Mouse (Mus musculus) lung, adult 2 months (tissue): ENCODE results near the gene Fbxo46. TPM values are rescaled to one million over a fixed set of nuclear protein-coding genes. Genes with fewer than 3 reads are reported as not detected.
A peak's percentile ranks its signal among the peaks of the same experiment; 100 is the strongest.

Source experiments
- DNase-seq: peaks from one replicate; pipeline ENCODE4 v3.0.0; 2022
- H3K4me1 ChIP-seq: fragments of 200-500 bp; 2 replicates; pipeline ENCODE4 v1.6.1; 2011; ENCODE audit warnings: low read length; ENCODE audit not compliant: control insufficient read depth, insufficient read depth
- H3K4me3 ChIP-seq: fragments of 200-500 bp; replicated peaks from 2 replicates; pipeline ENCODE3; 2011; ENCODE audit warnings: low read depth, mild to moderate bottlenecking, control low read depth, low read length; ENCODE audit errors: extremely low read depth
- CTCF ChIP-seq: fragments of 200-500 bp; IDR thresholded peaks from 2 replicates; pipeline ENCODE4 v1.5.1; 2011; ENCODE audit warnings: mild to moderate bottlenecking, low read length, control low read depth; ENCODE audit not compliant: insufficient read depth
- POLR2A ChIP-seq: fragments of 200-500 bp; IDR thresholded peaks from 2 replicates; pipeline ENCODE4 v1.6.1; 2011; ENCODE audit warnings: low read depth, mild to moderate bottlenecking, control low read depth, low read length, borderline replicate concordance; ENCODE audit errors: extremely low read depth
- WGBS: fragments of 180-500 bp; shearing (Covaris S2); methylation state at CpG from one replicate; pipeline ENCODE4 v1.1.7; 2018; 5-methylcytosine and 5-hydroxymethylcytosine counted together
- polyA plus RNA-seq: library from polyadenylated mRNA; depleted of rRNA; stranded (reverse); fragments of >200 nt; gene quantifications from 2 replicates; pipeline ENCODE4 v1.2.3, GENCODE M21; 2012

The Fbxo46 gene
- polyA plus RNA-seq, 1 experiment, result 10.7 TPM

DNA sequence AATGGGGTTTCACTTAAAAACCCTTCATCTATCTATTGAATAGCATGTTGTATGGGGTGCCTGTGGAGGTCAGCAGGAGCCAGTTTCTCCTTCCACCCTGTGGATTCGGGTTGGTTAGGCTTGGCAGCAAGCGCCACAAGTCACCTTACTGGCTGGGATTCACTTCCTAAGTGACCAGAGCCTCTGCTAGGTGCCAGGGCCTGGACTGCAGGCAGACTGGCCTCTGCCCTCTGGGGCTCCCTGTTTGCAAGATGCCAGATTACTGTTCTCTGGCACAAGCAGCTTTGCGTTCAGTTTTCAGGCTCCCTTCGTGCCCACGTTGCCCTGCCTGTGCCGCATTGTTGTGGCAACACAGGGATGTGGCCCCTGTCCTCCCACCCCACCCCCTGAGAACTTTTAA lies 5.1 kb downstream of the Fbxo46 start:
- peaks cover 5% of the 10 kb centered on the region; the same call in 1 of the 2 replicates for H3K4me1 ChIP-seq
- DNase-seq, result no peak
- no peak for TF ChIP-seq CTCF
- TF ChIP-seq POLR2A, result no peak
- no peak overlapping the region for H3K4me3 ChIP-seq
- 77% methylated on average over 6 of the region's 6 CpGs for WGBS

DNA sequence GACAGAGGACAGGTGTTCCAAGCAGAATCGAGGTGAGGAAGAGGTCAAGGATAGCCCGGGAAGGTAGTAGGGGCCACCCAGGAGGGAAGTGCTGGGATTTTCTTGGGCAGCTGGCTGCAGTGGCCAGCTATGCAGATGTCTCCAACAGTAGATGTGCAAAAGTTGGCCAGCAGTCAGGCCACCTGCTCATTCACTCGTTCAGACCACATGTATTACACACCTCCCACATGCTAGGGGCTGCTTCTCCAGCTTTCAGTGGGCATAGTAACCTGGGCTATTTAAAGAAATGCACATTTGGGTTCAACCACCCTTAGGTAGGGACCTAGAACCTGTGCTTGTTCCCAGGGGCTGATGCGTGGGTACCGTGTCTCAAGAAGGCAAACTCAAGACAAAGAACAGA lies 8.1 kb downstream of the Fbxo46 start:
- TF ChIP-seq CTCF (no peak), POLR2A (no peak)
- no peak for DNase-seq
- 83% methylated on average over 5 of the region's 5 CpGs for WGBS
- Histone ChIP-seq H3K4me3 (no peak overlapping the region), H3K4me1 (peaks cover 6% of the 10 kb centered on the region; the same call in 1 of the 2 replicates)

DNA sequence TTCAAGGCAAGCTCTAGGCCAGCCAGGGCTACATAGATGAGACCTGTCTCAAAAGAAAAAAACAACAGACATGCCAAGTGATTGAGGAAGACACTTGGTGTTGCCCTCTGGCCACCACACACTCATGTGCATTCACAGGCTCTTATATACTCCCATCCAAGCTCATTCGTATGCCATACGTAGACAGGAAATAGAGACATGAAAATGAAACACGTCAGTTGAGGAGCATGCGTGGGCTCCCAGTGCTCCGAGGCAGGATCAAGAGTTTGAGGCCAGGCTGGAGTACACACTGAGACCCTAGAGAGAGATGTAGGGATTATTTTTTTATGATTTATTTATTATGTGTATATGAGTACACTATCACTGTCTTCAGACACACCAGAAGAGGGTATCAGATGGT lies 9.7 kb downstream of the Fbxo46 start:
- no peak overlapping the region for H3K4me3 ChIP-seq
- no peak for TF ChIP-seq CTCF
- no peak for TF ChIP-seq POLR2A
- H3K4me1 ChIP-seq, result peaks cover 6% of the 10 kb centered on the region; the same call in 1 of the 2 replicates
- WGBS, result 77% methylated on average over 5 of the region's 5 CpGs
- no peak for DNase-seq

DNA sequence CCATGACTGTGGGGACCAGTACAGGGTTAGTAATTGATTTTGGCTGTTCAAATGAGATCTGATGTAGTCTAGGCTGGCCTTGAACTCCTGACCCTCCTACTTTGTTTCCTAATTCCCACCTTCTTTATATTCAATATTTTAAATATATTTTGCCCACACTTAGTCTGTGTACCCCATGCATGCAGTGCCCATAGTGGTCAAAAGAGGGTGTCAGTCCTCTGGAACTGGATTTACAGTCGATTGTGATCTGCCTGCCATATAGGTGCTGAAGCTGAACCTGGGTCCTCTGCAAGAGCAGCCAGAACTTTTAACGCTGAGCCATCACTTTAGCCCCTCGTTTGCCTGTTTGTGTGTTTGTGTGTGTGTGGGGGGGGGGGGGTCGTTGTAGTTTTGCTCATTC lies 11.0 kb downstream of the Fbxo46 start:
- TF ChIP-seq CTCF (no peak), POLR2A (no peak)
- no peak for DNase-seq
- Histone ChIP-seq H3K4me3 (no peak overlapping the region), H3K4me1 (peaks cover 6% of the 10 kb centered on the region; the same call in 1 of the 2 replicates)
- 19% methylated on average over 4 of the region's 4 CpGs for WGBS

DNA sequence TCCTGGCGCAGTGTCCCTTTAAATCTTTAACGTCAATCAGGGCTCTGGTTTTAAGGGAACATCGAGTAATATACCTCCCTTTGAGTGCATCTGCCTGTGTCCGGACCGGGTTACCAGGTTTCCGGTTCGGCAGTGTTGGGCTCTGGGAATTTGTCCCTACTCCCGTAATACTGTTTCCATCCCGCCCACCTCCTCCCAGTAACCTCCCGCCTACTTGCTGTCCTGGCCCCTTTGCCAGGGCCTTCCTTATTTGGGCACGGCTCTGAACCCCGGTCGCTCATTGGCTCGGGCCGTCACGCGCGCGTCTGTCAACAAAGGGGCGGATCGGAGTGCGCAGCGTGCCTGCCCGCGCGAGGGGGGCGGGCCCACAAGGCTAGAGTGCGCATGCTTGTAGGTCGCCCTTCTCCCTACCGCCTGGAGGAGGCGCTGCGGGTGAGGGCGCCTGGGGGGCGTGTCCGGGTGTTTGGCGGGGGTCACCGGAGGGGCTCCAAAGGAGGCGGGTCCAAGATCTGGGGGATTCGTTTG lies 11.7 kb downstream of the Fbxo46 start:
- peak; percentile 93 for DNase-seq
- WGBS, result under 1% methylated on average over 39 of the region's 39 CpGs
- TF ChIP-seq CTCF (peak; percentile 32; the same call in 1 of the 2 replicates), POLR2A (no peak)
- peaks cover 6% of the 10 kb centered on the region; the same call in 1 of the 2 replicates for H3K4me1 ChIP-seq
- H3K4me3 ChIP-seq, result peak overlapping the region; percentile 8

DNA sequence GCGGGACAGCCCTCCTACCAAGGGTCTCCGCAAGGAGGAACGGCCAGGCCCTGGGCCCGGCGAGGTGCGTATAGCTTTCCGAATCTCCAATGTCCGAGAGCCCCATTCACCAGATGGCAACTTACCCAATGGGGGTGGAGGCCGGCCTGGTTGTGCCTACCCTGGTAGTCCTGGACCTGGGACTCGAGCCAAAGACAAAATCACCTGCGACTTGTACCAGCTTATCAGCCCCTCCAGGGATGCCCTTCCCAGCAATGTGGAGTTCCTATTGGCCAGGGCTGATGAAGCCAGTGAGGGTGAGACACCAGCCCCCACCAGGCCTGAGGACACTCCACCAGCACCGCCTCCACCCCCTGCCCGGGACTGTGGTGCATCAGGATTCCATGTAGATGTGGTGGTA lies 16.5 kb downstream of the Fbxo46 start:
- no peak overlapping the region for H3K4me3 ChIP-seq
- WGBS, result 96% methylated on average over 13 of the region's 13 CpGs
- no peak for DNase-seq
- H3K4me1 ChIP-seq, result peaks cover 4% of the 10 kb centered on the region; the same call in 1 of the 2 replicates
- no peak for TF ChIP-seq CTCF
- TF ChIP-seq POLR2A, result no peak

DNA sequence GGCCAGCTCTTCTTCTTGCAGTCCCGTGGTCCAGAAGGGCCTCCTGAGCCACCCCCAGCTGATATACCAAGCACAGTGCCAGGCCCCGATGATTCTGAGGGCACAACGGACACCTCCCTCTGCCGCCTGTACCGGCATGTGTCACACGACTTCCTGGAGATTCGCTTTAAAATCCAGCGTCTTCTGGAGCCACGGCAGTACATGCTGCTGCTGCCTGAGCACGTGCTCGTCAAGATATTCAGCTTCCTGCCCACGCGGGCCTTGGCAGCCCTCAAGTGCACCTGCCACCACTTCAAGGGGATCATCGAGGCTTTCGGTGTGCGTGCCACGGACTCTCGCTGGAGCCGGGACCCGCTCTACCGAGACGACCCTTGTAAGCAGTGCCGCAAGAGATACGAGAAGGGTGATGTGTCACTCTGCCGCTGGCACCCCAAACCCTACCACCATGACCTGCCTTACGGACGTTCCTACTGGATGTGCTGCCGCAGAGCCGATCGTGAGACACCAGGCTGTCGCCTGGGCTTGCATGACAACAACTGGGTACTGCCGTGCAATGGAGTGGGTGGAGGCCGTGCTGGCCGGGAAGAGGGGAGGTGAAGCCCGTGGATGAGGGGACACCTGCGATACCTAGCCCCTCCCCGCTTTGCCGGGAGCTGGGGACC lies 17.1 kb downstream of the Fbxo46 start:
- DNase-seq, result no peak
- TF ChIP-seq POLR2A (no peak), CTCF (no peak)
- WGBS, result 84% methylated on average over 38 of the region's 38 CpGs
- Histone ChIP-seq H3K4me3 (no peak overlapping the region), H3K4me1 (peaks cover 3% of the 10 kb centered on the region; the same call in 1 of the 2 replicates)

DNA sequence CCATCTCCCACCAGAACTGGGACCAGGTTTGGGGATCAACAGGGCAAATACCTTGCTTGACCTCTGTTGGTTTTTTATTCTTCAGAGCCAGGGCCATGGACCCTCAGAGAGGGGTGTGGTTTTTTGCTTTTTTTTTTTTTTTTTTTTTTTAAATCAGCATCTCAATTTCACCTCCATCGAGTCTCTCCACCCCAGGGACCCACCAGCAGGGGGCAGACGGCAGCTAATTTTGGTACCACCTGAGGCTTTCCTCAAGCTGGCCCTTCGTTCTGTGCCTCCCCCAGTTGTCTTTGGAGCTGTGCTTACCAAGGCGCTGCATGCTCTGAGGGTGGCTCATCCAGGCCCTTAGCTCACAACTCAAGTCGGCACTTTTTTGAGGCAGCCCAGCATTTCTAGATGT lies 17.7 kb downstream of the Fbxo46 start:
- no peak overlapping the region for H3K4me3 ChIP-seq
- no peaks in the 10 kb centered on the region for H3K4me1 ChIP-seq
- TF ChIP-seq CTCF (peak; percentile 31), POLR2A (no peak)
- WGBS, result 43% methylated on average over 5 of the region's 5 CpGs
- DNase-seq, result no peak

DNA sequence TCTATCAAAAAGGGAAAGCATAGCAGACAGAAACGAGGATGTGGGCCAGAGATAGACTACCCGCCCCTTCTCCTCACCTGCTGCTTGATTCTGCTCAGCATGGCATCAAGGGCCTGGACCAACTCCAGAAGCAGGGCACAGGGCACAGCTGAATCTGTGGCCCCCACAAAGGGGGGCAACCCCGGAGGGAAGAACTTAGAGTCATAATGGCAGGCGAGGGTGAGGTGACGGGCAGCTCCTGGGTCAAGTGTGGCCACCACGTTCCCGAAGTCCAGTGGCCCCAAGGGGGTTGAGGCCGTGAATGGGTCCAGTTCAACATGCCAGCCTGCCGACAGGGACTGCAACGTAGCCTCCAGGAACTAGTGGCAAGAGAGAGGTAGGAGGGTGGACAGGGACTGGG lies 27.1 kb downstream of the Fbxo46 start:
- 86% methylated on average over 10 of the region's 10 CpGs for WGBS

DNA sequence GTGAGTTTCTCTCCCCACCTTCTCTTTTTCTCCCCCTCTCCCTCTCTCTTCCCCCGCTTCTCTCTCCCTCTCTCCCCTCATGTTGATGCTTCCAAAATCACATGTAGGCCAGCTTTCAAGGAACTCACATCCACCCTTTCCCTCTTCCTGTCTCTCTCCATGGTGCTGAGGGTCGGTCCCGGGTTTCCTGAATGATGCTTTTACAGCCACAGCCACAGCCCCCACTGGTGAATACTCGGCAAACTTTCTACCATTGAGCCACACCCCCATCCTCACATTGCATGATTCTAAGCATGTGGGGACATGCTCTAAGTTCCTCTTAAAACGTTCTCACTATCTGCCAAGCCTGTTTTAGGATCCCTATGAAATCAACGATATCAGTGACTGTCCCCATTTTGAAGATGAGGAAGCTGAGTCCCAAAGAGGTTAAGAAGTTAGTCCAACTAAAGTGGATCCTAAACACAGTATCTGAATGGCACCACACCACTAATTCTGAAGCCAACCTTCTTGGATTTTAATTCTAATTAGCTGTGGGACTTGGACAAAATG lies 27.9 kb downstream of the Fbxo46 start:
- 41% methylated on average over 6 of the region's 6 CpGs for WGBS
- TF ChIP-seq CTCF (no peak), POLR2A (no peak)
- no peak for DNase-seq
- peaks cover 4% of the 10 kb centered on the region; the same call in 1 of the 2 replicates for H3K4me1 ChIP-seq
- no peak overlapping the region for H3K4me3 ChIP-seq

More for the DNA sequence above, 27.1 kb downstream of the Fbxo46 start:
- H3K4me1 ChIP-seq, result peaks cover 4% of the 10 kb centered on the region; the same call in 1 of the 2 replicates
- DNase-seq, result no peak
- H3K4me3 ChIP-seq, result no peak overlapping the region
- TF ChIP-seq POLR2A, result no peak
- no peak for TF ChIP-seq CTCF
